Mouse (Mus musculus): ENCODE measurements at regions not wholly inside any gene's neighbourhood (a gene's known extent, or its start where the extent isn't known, plus 50 kb on each side); places are given as distances from the start of the nearest gene placed in this dataset.
A peak's percentile ranks its signal among the peaks of the same experiment; 100 is the strongest.

- DNase-seq = no peak
Measured at GRCm38 (mm10) chr9:101348771-101349170, 97.2 kb upstream of the Ppp2r3a start.

GRCm38 (mm10) chr9:101342887-101343286, 91.3 kb upstream of the Ppp2r3a start:
- peak; percentile 7 for DNase-seq

GRCm38 (mm10) chr9:101340796-101341465, 89.3 kb upstream of the Ppp2r3a start:
- DNase-seq = no peak

GRCm38 (mm10) chr9:101329032-101329824, 77.6 kb upstream of the Ppp2r3a start:
- peak; percentile 18 for DNase-seq

GRCm38 (mm10) chr9:101326961-101327360, 75.4 kb upstream of the Ppp2r3a start:
- no peak for DNase-seq

GRCm38 (mm10) chr9:101314036-101314435, 62.4 kb upstream of the Ppp2r3a start:
- no peak for DNase-seq

GRCm38 (mm10) chr9:101306408-101306935, 54.9 kb upstream of the Ppp2r3a start:
- no peak for DNase-seq

GRCm38 (mm10) chr9:101305730-101306129, 54.1 kb upstream of the Ppp2r3a start:
- DNase-seq = no peak
